Mouse (Mus musculus): ENCODE measurements at regions not wholly inside any gene's neighbourhood (a gene's known extent, or its start where the extent isn't known, plus 50 kb on each side); places are given as distances from the start of the nearest gene placed in this dataset.
"Not testable (repeated sequence)": the region's sequence is repeated elsewhere in the genome, so short reads cannot be mapped to it uniquely, and the experiment has no call there.

GRCm38 (mm10) chr5:7428291-7428690 is 83.7 kb upstream of the Zfp804b start:
- no peak for DNase-seq (ENCODE audit: low read depth)

- DNase-seq (ENCODE audit: low read depth) = no peak
Measured at GRCm38 (mm10) chr5:7436461-7436860, 91.9 kb upstream of the Zfp804b start.

GRCm38 (mm10) chr5:7448001-7448400 is 103.4 kb upstream of the Zfp804b start:
- no peak for DNase-seq (ENCODE audit: low read depth)

GRCm38 (mm10) chr5:7454896-7455295 is 110.3 kb upstream of the Zfp804b start:
- DNase-seq (ENCODE audit: low read depth) = no peak

GRCm38 (mm10) chr5:7457102-7457501 is 112.5 kb upstream of the Zfp804b start:
- DNase-seq (ENCODE audit: low read depth) = no peak

GRCm38 (mm10) chr5:7489150-7489549 is 144.6 kb upstream of the Zfp804b start:
- DNase-seq (ENCODE audit: low read depth) = no peak

- no peak for DNase-seq (ENCODE audit: low read depth)
Measured at GRCm38 (mm10) chr5:7489602-7490001, 145.0 kb upstream of the Zfp804b start.

- no peak for DNase-seq (ENCODE audit: low read depth)
Measured at GRCm38 (mm10) chr5:7517520-7518181, 173.1 kb upstream of the Zfp804b start.

GRCm38 (mm10) chr5:7532686-7533199 is 188.2 kb upstream of the Zfp804b start:
- no peak for DNase-seq (ENCODE audit: low read depth)

GRCm38 (mm10) chr5:7539812-7540645 is 195.5 kb upstream of the Zfp804b start:
- no peak for DNase-seq (ENCODE audit: low read depth)

- no peak for DNase-seq (ENCODE audit: low read depth)
Measured at GRCm38 (mm10) chr5:7540646-7541038, 196.1 kb upstream of the Zfp804b start.

- DNase-seq (ENCODE audit: low read depth) = no peak
Measured at GRCm38 (mm10) chr5:7543857-7544256, 199.3 kb upstream of the Zfp804b start.

- DNase-seq (ENCODE audit: low read depth) = no peak
Measured at GRCm38 (mm10) chr5:7580413-7580812, 235.9 kb upstream of the Zfp804b start.

- DNase-seq (ENCODE audit: low read depth) = no peak
Measured at GRCm38 (mm10) chr5:7586547-7586946, 242.0 kb upstream of the Zfp804b start.

- DNase-seq (ENCODE audit: low read depth) = no peak
Measured at GRCm38 (mm10) chr5:7600418-7600817, 255.9 kb upstream of the Zfp804b start.

GRCm38 (mm10) chr5:7607517-7607916 is 263.0 kb upstream of the Zfp804b start:
- DNase-seq (ENCODE audit: low read depth) = no peak

GRCm38 (mm10) chr5:7607924-7608323 is 263.4 kb upstream of the Zfp804b start:
- no peak for DNase-seq (ENCODE audit: low read depth)

- no peak for DNase-seq (ENCODE audit: low read depth)
Measured at GRCm38 (mm10) chr5:7655280-7655679, 305.0 kb upstream of the Steap4 start.

- no peak for DNase-seq (ENCODE audit: low read depth)
Measured at GRCm38 (mm10) chr5:7701776-7702175, 258.5 kb upstream of the Steap4 start.

GRCm38 (mm10) chr5:7719557-7719956 is 240.7 kb upstream of the Steap4 start:
- DNase-seq (ENCODE audit: low read depth) = no peak

GRCm38 (mm10) chr5:7720061-7720460 is 240.2 kb upstream of the Steap4 start:
- DNase-seq (ENCODE audit: low read depth) = no peak

- DNase-seq (ENCODE audit: low read depth) = no peak
Measured at GRCm38 (mm10) chr5:7720688-7721087, 239.6 kb upstream of the Steap4 start.

- DNase-seq (ENCODE audit: low read depth) = not testable (repeated sequence)
Measured at GRCm38 (mm10) chr5:7732566-7732965, 227.7 kb upstream of the Steap4 start.
